ENCODE assay signal across 9 mouse cellular contexts in the genomic region with DNA sequence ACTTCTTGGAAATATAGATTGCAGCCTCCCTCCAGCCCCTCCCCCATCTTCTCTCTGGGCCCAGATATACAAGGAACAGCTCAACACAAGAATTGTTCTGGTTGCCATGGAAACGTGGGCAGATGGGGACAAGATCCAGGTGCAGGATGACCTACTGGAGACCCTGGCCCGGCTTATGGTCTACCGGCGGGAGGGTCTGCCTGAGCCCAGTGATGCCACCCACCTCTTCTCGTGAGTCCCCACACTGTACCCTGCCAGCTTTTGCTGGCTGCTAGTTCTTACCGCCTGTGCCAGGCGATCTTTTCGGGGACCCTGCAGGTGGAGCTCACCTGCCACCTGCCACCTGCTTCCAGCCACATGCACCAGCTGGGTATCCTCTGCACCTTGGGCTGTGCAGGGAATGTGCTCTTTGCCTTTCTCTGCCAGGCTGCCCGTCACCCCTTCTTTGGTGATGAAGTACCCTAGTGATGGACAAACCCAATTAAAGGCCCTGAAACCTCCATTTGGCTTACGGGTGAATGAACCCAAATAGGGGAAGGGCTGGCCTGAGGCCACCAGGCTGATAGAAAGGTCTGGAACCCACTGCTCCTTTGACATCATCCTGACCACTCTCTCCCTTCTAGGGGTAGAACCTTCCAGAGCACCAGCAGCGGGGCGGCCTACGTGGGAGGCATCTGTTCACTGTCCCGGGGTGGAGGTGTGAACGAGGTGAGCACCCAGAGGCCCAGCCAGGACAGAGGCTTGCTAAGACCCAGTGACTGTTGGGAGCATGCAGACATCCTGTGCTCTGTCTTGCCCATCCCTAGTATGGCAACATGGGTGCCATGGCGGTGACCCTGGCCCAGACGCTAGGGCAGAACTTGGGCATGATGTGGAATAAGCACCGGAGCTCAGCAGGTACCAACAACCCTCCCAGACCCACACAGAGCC. TPM values are rescaled to one million over a fixed set of nuclear protein-coding genes. Genes with fewer than 3 reads are reported as not detected.
A peak's percentile ranks its signal among the peaks of the same experiment; 100 is the strongest.
DNase-seq lines count a peak whose midpoint lies in the region; ATAC-seq lines count a peak whose summit lies in the region.
"Had no signal": no experiment of that assay in that cellular context is flagged by ENCODE, and none has a peak within 500 bp of the region (broad histone marks: within the 10 kb centered on the region; RNA-seq: fewer than 3 reads in every experiment).

No protein-coding gene starts in this region.

- H3K4me1 ChIP-seq in forebrain, embryonic 13.5 days: peaks cover 60% of the 10 kb centered on the region
- peaks cover 46% of the 10 kb centered on the region for H3K4me1 ChIP-seq in limb, embryonic 11.5 days (ENCODE audit: control insufficient read depth, insufficient read depth, low read length)
- peaks cover 57% of the 10 kb centered on the region for H3K4me1 ChIP-seq in neural tube, embryonic 15.5 days

- peak; percentile 42 for DNase-seq in testis, postnatal 10 days (ENCODE audit: low spot score)
- no peak for DNase-seq in testis, postnatal 14 days (ENCODE audit: low spot score)
- peak; percentile 49 for DNase-seq in limb, embryonic 11.5 days (ENCODE audit: low spot score)
- DNase-seq in lung, adult 18-20 months: no peak
- no peak for DNase-seq in kidney, postnatal 25 days

- 55% methylated on average over 18 of the region's 18 CpGs for WGBS in forebrain, embryonic 13.5 days
- 63% methylated on average over 18 of the region's 18 CpGs for WGBS in limb, embryonic 11.5 days
- WGBS in neural tube, embryonic 15.5 days: 62% methylated on average over 18 of the region's 18 CpGs

- peak overlapping the region; percentile 41; the same call in 1 of the 2 replicates for H3K27ac ChIP-seq in forebrain, embryonic 13.5 days
- no peak overlapping the region for H3K27ac ChIP-seq in limb, embryonic 11.5 days (replicated peaks; ENCODE audit: low read depth, low read length)
- peak overlapping the region; percentile 89; the same call in 1 of the 2 replicates for H3K27ac ChIP-seq in neural tube, embryonic 15.5 days (replicated peaks)

- no peak overlapping the region for H3K9ac ChIP-seq in forebrain, embryonic 13.5 days
- H3K9ac ChIP-seq in limb, embryonic 11.5 days (ENCODE audit: low read length): no peak overlapping the region
- no peak overlapping the region for H3K9ac ChIP-seq in neural tube, embryonic 15.5 days (replicated peaks)

- peak overlapping the region; percentile 93; the same call in 1 of the 2 replicates for H3K4me2 ChIP-seq in forebrain, embryonic 13.5 days
- peak overlapping the region; percentile 17; the same call in 1 of the 2 replicates for H3K4me2 ChIP-seq in limb, embryonic 11.5 days (ENCODE audit: low read depth, severe bottlenecking)
- H3K4me2 ChIP-seq in neural tube, embryonic 15.5 days: no peak overlapping the region

- H3K27me3 ChIP-seq in forebrain, embryonic 13.5 days: no peaks in the 10 kb centered on the region; the same call in 1 of the 2 replicates
- no peaks in the 10 kb centered on the region for H3K27me3 ChIP-seq in limb, embryonic 11.5 days (ENCODE audit: control insufficient read depth, insufficient read depth, low read length)
- H3K27me3 ChIP-seq in neural tube, embryonic 15.5 days (replicated peaks): no peaks in the 10 kb centered on the region

- H3K9me3 ChIP-seq in forebrain, embryonic 13.5 days (replicated peaks): no peaks in the 10 kb centered on the region
- H3K9me3 ChIP-seq in limb, embryonic 11.5 days (ENCODE audit: control insufficient read depth, low read length): no peaks in the 10 kb centered on the region
- H3K9me3 ChIP-seq in neural tube, embryonic 15.5 days (replicated peaks): no peaks in the 10 kb centered on the region
- H3K9me3 ChIP-seq: intestine, embryonic 15.5 days had no signal

- peaks cover 17% of the 10 kb centered on the region for H3K36me3 ChIP-seq in forebrain, embryonic 13.5 days (ENCODE audit: poor library complexity, severe bottlenecking)
- peaks cover 4% of the 10 kb centered on the region; the same call in 1 of the 2 replicates for H3K36me3 ChIP-seq in limb, embryonic 11.5 days (ENCODE audit: control insufficient read depth, insufficient read depth, low read length)
- H3K36me3 ChIP-seq in neural tube, embryonic 15.5 days: peaks cover 20% of the 10 kb centered on the region
- H3K36me3 ChIP-seq: intestine, embryonic 15.5 days had no signal

- no peak overlapping the region for H3K4me3 ChIP-seq in forebrain, embryonic 13.5 days
- no peak overlapping the region for H3K4me3 ChIP-seq in limb, embryonic 11.5 days (ENCODE audit: low read depth, low read length)
- no peak overlapping the region for H3K4me3 ChIP-seq in neural tube, embryonic 15.5 days (replicated peaks)

- no peak for ATAC-seq in forebrain, embryonic 13.5 days
- no peak for ATAC-seq in limb, embryonic 11.5 days (ENCODE audit: insufficient number of reproducible peaks, low FRiP score, low TSS enrichment, low read depth)
- no peak for ATAC-seq in neural tube, embryonic 15.5 days (ENCODE audit: low FRiP score)
- ATAC-seq in inflammation-experienced regulatory T-cells, adult 6 months: no peak

RNA-seq across cellular contexts. Expression of gene Adam11, which starts 11.8 kb away (rescaled TPM):
- polyA plus RNA-seq in forebrain, embryonic 13.5 days (2015; fragmentation: Nextera tagmentation; extraction: Ambion mirVana): 16.1 and 22.6 TPM in 2 replicates
- 14.2 and 15.4 TPM in 2 replicates for polyA plus RNA-seq in limb, embryonic 11.5 days (2014; fragmentation: Nextera tagmentation; extraction: Ambion mirVana)
- 28.3 and 34.0 TPM in 2 replicates for polyA plus RNA-seq in neural tube, embryonic 15.5 days (2015; fragmentation: Nextera tagmentation; extraction: Ambion mirVana)
- under 1 TPM in 1 of 3 experiments, not detected in 2; 0.20 TPM for polyA plus RNA-seq in inflammation-experienced regulatory T-cells, adult 6 months (2017; shearing (Covaris generic))

RNA-seq across cellular contexts. Expression of gene Gjc1, which starts 46.5 kb away (rescaled TPM):
- polyA plus RNA-seq in forebrain, embryonic 13.5 days (2015; fragmentation: Nextera tagmentation; extraction: Ambion mirVana): 68.3 and 69.2 TPM in 2 replicates
- 105 and 106 TPM in 2 replicates for polyA plus RNA-seq in limb, embryonic 11.5 days (2014; fragmentation: Nextera tagmentation; extraction: Ambion mirVana)
- polyA plus RNA-seq in neural tube, embryonic 15.5 days (2015; fragmentation: Nextera tagmentation; extraction: Ambion mirVana): 31.9 and 32.8 TPM in 2 replicates
- not detected for polyA plus RNA-seq in inflammation-experienced regulatory T-cells, adult 6 months (2017; shearing (Covaris generic))

Comparison
In these comparisons a context has a peak if more than half of its experiments do, and no peak if none do; other contexts are left out.
1. DNase-seq: peak in testis, postnatal 10 days (single experiment) and limb, embryonic 11.5 days (single experiment); none in testis, postnatal 14 days (single experiment), lung, adult 18-20 months (0 of 2) and kidney, postnatal 25 days (0 of 2).
2. RNA of gene Adam11, which starts 11.8 kb away (polyA plus RNA-seq): 28.3 to 34.0 TPM in neural tube, embryonic 15.5 days, 16.1 to 22.6 TPM in forebrain, embryonic 13.5 days and 14.2 to 15.4 TPM in limb, embryonic 11.5 days; 0.20 TPM in inflammation-experienced regulatory T-cells, adult 6 months; every median in the first group is over 10 times any median in the second.
3. RNA of gene Gjc1, which starts 46.5 kb away (polyA plus RNA-seq): 105 to 106 TPM in limb, embryonic 11.5 days, 68.3 to 69.2 TPM in forebrain, embryonic 13.5 days and 31.9 to 32.8 TPM in neural tube, embryonic 15.5 days; not detected in inflammation-experienced regulatory T-cells, adult 6 months; every median in the first group is over 10 times any median in the second.